In the genomic region with DNA sequence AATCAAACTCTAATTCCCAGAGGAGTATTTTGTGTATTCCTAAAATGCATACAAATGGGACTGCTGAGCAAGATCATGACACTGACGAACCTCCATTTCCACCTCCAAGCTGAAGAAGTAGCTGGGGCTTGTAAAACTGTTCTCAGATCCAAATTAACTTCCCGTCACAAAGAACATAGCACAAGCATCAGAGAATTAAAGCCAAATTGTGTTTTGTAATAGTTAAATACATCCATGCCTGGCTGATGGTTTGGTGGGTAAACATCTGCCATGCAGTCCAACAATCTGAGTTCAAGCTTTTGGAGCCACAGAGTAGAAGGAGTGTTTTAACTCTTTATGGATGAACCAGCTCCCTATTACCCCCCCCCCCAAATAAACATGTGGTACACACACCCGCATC, we compare ENCODE assay signal across 24 mouse cellular contexts. TPM values are rescaled to one million over a fixed set of nuclear protein-coding genes. Genes with fewer than 3 reads are reported as not detected.
DNase-seq lines count a peak whose midpoint lies in the region; ATAC-seq and TF ChIP-seq lines count a peak whose summit lies in the region.
"Had no signal": no experiment of that assay in that cellular context is flagged by ENCODE, and none has a peak within 500 bp of the region (broad histone marks: within the 10 kb centered on the region; RNA-seq: fewer than 3 reads in every experiment).

No protein-coding gene starts in this region.

- no peak overlapping the region for H3K9ac ChIP-seq in liver, adult 2 months (ENCODE audit: low read depth, low read length)
- no peak overlapping the region for H3K9ac ChIP-seq in liver, embryonic 11.5 days (ENCODE audit: low read depth, low read length)

- ATAC-seq in liver, embryonic 11.5 days (replicated peaks; ENCODE audit: low FRiP score): no peak
- ATAC-seq: activated CD4-positive, CD25-positive, alpha-beta regulatory T cell, adult 4 months; CD4-positive, CD25-positive, alpha-beta regulatory T cell, adult 4 months; Patski had no signal

- no peak for TF ChIP-seq CTCF in liver, adult 2 months (IDR thresholded peaks at IDR 0.05; ENCODE audit: low read depth, low read length)

- no peaks in the 10 kb centered on the region for H3K9me3 ChIP-seq in liver, embryonic 11.5 days (ENCODE audit: control insufficient read depth, low read length)
- H3K9me3 ChIP-seq: G1E had no signal

- H3K4me2 ChIP-seq in liver, embryonic 11.5 days: no peak overlapping the region

- H3K79me2 ChIP-seq in liver, adult 2 months (ENCODE audit: control insufficient read depth, insufficient read depth, low read length): peaks cover 10% of the 10 kb centered on the region; the same call in 1 of the 2 replicates

- H3K4me3 ChIP-seq in liver, adult 2 months (ENCODE audit: insufficient read depth, low read depth, low read length): no peak overlapping the region
- H3K4me3 ChIP-seq in liver, embryonic 11.5 days (ENCODE audit: low read depth, low read length): no peak overlapping the region

- peaks cover 16% of the 10 kb centered on the region for H3K4me1 ChIP-seq in liver, adult 2 months (ENCODE audit: control insufficient read depth, insufficient read depth, low read length)
- H3K4me1 ChIP-seq in liver, embryonic 11.5 days (replicated peaks; ENCODE audit: control insufficient read depth, insufficient read depth, low read length): no peaks in the 10 kb centered on the region

- peaks cover 17% of the 10 kb centered on the region for H3K36me3 ChIP-seq in liver, adult 2 months (ENCODE audit: control insufficient read depth, insufficient read depth, low read length)
- H3K36me3 ChIP-seq in liver, embryonic 11.5 days (ENCODE audit: control insufficient read depth, insufficient read depth, low read length): no peaks in the 10 kb centered on the region
- H3K36me3 ChIP-seq: G1E had no signal

- TF ChIP-seq POLR2A in liver, adult 2 months (IDR thresholded peaks at IDR 0.05; ENCODE audit: extremely low read depth, insufficient read depth, low read length): no peak

- peak overlapping the region; percentile 67 for H3K27ac ChIP-seq in liver, adult 2 months (replicated peaks; ENCODE audit: insufficient read depth, low read depth, low read length)
- H3K27ac ChIP-seq in liver, embryonic 11.5 days (ENCODE audit: low read depth, low read length): no peak overlapping the region

- peak; percentile 91 for DNase-seq in liver, adult 2 months (ENCODE audit: extremely low read depth, low read depth, low spot score)
- DNase-seq in liver, embryonic 11.5 days (ENCODE audit: low spot score): no peak
- DNase-seq: adrenal gland, adult 2 months; adrenal gland, adult 8-10 months; adrenal gland, postnatal 10 days; adrenal gland, postnatal 14 days; adrenal gland, postnatal 25 days; adrenal gland, postnatal 36 days; B cell, adult 2 months; cerebellum, adult 11 months; cerebellum, adult 11-12 months; cerebellum, adult 18-20 months; cerebellum, adult 2 months had no signal

- H3K27me3 ChIP-seq in liver, adult 2 months (ENCODE audit: control insufficient read depth, insufficient read depth, low read length): no peaks in the 10 kb centered on the region
- H3K27me3 ChIP-seq in liver, embryonic 11.5 days (replicated peaks; ENCODE audit: control insufficient read depth, insufficient read depth, low read length): no peaks in the 10 kb centered on the region
- H3K27me3 ChIP-seq: Patski had no signal

- 28% methylated on average over 3 of the region's 3 CpGs for WGBS in liver, adult 2 months
- 67% methylated on average over 3 of the region's 3 CpGs for WGBS in liver, embryonic 11.5 days

RNA-seq across cellular contexts. Expression of a gene that starts 23.6 kb away (rescaled TPM):
- not detected in 2 replicates for total RNA-seq in liver, adult 2 months (2014; rRNA removed)
- 0.06 and 0.17 TPM in 2 replicates for polyA plus RNA-seq in liver, adult 2 months (2012; rRNA removed)
- not detected in 2 replicates for polyA plus RNA-seq in liver, embryonic 11.5 days (2014; fragmentation: Nextera tagmentation; extraction: Ambion mirVana)
- total RNA-seq: adrenal gland, adult 18-20 months; adrenal gland, adult 2 months; adrenal gland, adult 8-10 months; adrenal gland, postnatal 10 days; adrenal gland, postnatal 14 days; adrenal gland, postnatal 25 days; adrenal gland, postnatal 36 days; adrenal gland, postnatal 4 days; CH12.LX; ES-E14; MEL had no signal
- polyA plus RNA-seq: activated CD4-positive, CD25-positive, alpha-beta regulatory T cell, adult 4 months; adrenal gland, adult 2 months; brain, embryonic 14.5 days; C2C12; CD4-positive, CD25-positive, alpha-beta regulatory T cell, adult 4 months; cerebellum, adult 2 months; G1E; Patski had no signal
